Mouse (Mus musculus): ENCODE results near the gene Elk3. TPM values are rescaled to one million over a fixed set of nuclear protein-coding genes. Genes with fewer than 3 reads are reported as not detected.

The Elk3 gene
- polyA plus RNA-seq, 1 experiment from 2014 or later: 51.7 TPM

DNA sequence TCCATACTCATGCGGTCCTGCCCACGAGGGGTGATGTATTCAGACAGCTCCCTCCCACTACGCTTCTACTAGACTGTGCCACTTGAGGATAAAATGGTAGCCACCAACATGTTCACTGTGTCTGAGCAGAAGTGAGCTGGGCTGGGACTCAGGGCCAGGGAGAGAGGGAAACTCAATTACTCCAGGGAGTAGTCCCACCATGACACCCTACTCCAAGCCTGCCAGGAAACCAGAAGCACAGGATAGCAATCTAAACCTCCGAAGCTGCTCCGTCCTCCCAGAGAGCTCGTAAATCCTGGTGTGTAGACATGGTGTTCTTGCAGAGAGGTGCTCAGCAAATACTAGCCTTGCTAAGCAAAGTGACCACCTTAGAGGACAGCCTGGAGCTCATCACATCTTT, 57.8 kb downstream of the Elk3 start:
- 0 out of 2 replicates have a peak, but pooled peaks cover 3% of the 10 kb centered on the region for H3K4me1 ChIP-seq (ENCODE audit: control insufficient read depth, insufficient read depth, low read length)

DNA sequence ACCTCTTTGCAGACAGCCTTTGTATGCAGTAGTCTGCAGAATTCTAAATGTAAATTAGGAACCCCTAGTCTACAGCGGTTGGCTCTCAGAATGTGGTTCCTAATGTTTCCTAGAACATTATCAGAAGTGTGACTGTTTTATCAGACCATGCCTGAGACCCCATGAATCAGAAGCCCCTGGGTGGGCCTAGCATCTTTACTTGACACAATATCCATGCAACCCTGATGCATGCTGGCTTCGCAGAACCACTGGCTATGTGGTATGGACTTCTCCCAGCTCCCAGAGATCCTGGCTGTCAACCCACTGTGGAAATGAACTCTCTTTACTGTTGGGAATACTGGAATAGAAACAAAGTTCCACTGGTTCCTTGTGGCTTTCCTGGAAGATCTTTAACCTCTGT, 58.3 kb downstream of the Elk3 start:
- H3K4me2 ChIP-seq (ENCODE audit: low read depth, severe bottlenecking): no peak overlapping the region
- H3K9me3 ChIP-seq (ENCODE audit: control insufficient read depth, low read length): no peaks in the 10 kb centered on the region
- DNase-seq (ENCODE audit: low spot score) (no peak), ATAC-seq (ENCODE audit: insufficient number of reproducible peaks, low FRiP score, low TSS enrichment, low read depth) (no peak)
- peaks cover 2% of the 10 kb centered on the region for H3K36me3 ChIP-seq (ENCODE audit: control insufficient read depth, insufficient read depth, low read length)
- no peak overlapping the region for H3K27ac ChIP-seq (replicated peaks; ENCODE audit: low read depth, low read length)
- 91% methylated on average over 2 of the region's 2 CpGs for WGBS
- H3K27me3 ChIP-seq (ENCODE audit: control insufficient read depth, insufficient read depth, low read length): no peaks in the 10 kb centered on the region
- H3K9ac ChIP-seq (ENCODE audit: low read length): no peak overlapping the region
- no peak overlapping the region for H3K4me3 ChIP-seq (ENCODE audit: low read depth, low read length)
- 0 out of 2 replicates have a peak, but pooled peaks cover 3% of the 10 kb centered on the region for H3K4me1 ChIP-seq (ENCODE audit: control insufficient read depth, insufficient read depth, low read length)

More for the DNA sequence above, 57.8 kb downstream of the Elk3 start:
- DNase-seq (ENCODE audit: low spot score): no peak
- Histone ChIP-seq H3K27ac (replicated peaks; ENCODE audit: low read depth, low read length) (no peak overlapping the region), H3K9me3 (ENCODE audit: control insufficient read depth, low read length) (no peaks in the 10 kb centered on the region), H3K36me3 (ENCODE audit: control insufficient read depth, insufficient read depth, low read length) (peaks cover 2% of the 10 kb centered on the region), H3K4me2 (ENCODE audit: low read depth, severe bottlenecking) (no peak overlapping the region), H3K27me3 (ENCODE audit: control insufficient read depth, insufficient read depth, low read length) (no peaks in the 10 kb centered on the region), H3K9ac (ENCODE audit: low read length) (no peak overlapping the region), H3K4me3 (ENCODE audit: low read depth, low read length) (no peak overlapping the region)
- no peak for ATAC-seq (ENCODE audit: insufficient number of reproducible peaks, low FRiP score, low TSS enrichment, low read depth)
- WGBS: 75% methylated on average over 6 of the region's 6 CpGs

DNA sequence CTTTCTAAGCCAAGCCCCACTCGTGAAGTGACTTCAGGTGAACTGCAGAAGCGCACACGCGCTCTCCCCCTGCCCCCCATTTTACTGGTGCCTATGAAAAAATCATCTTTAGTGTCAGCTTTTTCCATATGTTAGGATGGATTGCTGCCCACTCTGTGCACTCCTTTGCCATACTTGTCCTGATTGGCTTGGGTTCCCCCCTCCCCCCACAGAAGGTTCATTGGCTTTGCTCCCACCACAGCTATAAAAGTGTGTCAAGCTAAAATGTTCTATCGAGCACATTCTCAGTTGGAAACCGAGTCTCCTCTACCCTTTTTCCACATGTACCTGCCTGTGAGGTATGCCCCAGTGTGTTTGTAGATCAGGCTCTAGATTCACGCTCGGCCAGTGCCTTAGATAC, 59.5 kb downstream of the Elk3 start:
- Histone ChIP-seq H3K36me3 (ENCODE audit: control insufficient read depth, insufficient read depth, low read length) (peaks cover 2% of the 10 kb centered on the region), H3K27me3 (ENCODE audit: control insufficient read depth, insufficient read depth, low read length) (no peaks in the 10 kb centered on the region), H3K27ac (replicated peaks; ENCODE audit: low read depth, low read length) (no peak overlapping the region), H3K4me3 (ENCODE audit: low read depth, low read length) (no peak overlapping the region), H3K4me1 (ENCODE audit: control insufficient read depth, insufficient read depth, low read length) (no peaks in the 10 kb centered on the region), H3K9ac (ENCODE audit: low read length) (no peak overlapping the region), H3K9me3 (ENCODE audit: control insufficient read depth, low read length) (no peaks in the 10 kb centered on the region), H3K4me2 (ENCODE audit: low read depth, severe bottlenecking) (no peak overlapping the region)
- WGBS: 90% methylated on average over 8 of the region's 8 CpGs
- DNase-seq (ENCODE audit: low spot score) (no peak), ATAC-seq (ENCODE audit: insufficient number of reproducible peaks, low FRiP score, low TSS enrichment, low read depth) (no peak)

DNA sequence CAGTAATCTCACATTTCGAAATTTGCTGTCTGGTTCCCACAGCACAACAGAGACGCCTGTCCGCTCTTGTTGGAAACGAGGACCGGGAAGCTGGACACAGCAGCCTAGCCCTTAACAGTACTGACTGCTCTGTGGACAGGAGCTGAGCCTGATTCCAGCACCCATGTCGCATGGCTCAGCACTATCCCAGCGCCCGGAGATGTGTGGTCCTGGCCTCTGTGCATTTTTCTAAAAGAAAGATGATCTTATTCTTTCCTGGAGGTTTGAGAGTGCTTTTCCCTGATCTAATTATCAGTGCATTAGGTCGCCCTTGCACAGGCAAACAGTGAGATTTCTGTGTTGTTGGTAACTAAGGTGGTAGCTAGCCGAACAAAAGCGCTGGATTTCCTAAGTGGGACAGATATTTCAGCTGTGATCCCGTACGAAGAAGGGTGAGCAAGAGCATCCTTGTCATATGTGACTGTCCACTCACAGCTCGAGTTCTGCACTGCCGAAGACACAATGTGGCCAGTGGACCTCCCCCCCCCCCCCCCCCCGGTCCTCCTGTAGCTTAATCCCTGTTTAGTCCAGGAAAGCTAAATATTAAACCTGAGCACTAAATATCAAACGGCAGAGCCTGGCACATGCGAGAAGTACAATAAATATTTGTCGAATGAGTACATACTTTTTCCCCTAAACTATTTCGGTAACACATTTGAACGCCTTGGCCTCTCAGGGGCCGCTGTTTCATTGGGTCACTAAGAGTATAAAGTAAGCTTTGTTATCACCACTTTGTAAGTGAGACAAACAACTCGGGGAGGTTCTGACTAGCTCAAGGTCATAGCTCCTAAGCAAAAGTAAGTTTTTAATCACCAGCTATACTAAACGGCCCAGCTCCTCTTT, 60.3 kb downstream of the Elk3 start:
- 89% methylated on average over 24 of the region's 24 CpGs for WGBS
- DNase-seq (ENCODE audit: low spot score): no peak
- Histone ChIP-seq H3K27ac (replicated peaks; ENCODE audit: low read depth, low read length) (0 out of 2 replicates have a peak overlapping the region, but pooled peaks have one; percentile 21), H3K36me3 (ENCODE audit: control insufficient read depth, insufficient read depth, low read length) (peaks cover 2% of the 10 kb centered on the region), H3K9ac (ENCODE audit: low read length) (no peak overlapping the region), H3K9me3 (ENCODE audit: control insufficient read depth, low read length) (no peaks in the 10 kb centered on the region), H3K4me2 (ENCODE audit: low read depth, severe bottlenecking) (no peak overlapping the region), H3K27me3 (ENCODE audit: control insufficient read depth, insufficient read depth, low read length) (no peaks in the 10 kb centered on the region), H3K4me1 (ENCODE audit: control insufficient read depth, insufficient read depth, low read length) (no peaks in the 10 kb centered on the region), H3K4me3 (ENCODE audit: low read depth, low read length) (no peak overlapping the region)
- no peak for ATAC-seq (ENCODE audit: insufficient number of reproducible peaks, low FRiP score, low TSS enrichment, low read depth)

DNA sequence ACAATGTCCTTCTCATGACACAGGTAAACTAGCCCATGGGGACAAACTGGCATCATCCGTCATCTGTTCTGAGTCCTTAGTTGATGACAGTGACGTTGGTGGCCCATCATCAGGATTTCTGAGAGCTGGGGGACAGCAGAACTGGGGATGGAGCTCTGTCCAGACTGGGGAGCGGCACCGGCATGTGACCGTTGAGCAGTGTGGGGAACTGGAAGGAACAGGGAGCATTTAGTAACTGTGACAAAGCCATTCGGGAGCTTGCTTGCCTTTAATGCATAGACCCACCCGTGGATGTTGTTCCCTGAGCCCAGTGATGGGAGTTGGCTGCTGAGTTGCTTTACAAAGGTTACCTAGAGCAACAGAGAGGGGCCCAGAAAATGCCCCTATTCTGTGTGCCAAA, 61.0 kb downstream of the Elk3 start:
- Histone ChIP-seq H3K27ac (replicated peaks; ENCODE audit: low read depth, low read length) (no peak overlapping the region), H3K9me3 (ENCODE audit: control insufficient read depth, low read length) (no peaks in the 10 kb centered on the region), H3K9ac (ENCODE audit: low read length) (no peak overlapping the region), H3K27me3 (ENCODE audit: control insufficient read depth, insufficient read depth, low read length) (no peaks in the 10 kb centered on the region), H3K4me1 (ENCODE audit: control insufficient read depth, insufficient read depth, low read length) (no peaks in the 10 kb centered on the region), H3K36me3 (ENCODE audit: control insufficient read depth, insufficient read depth, low read length) (peaks cover 2% of the 10 kb centered on the region), H3K4me2 (ENCODE audit: low read depth, severe bottlenecking) (no peak overlapping the region), H3K4me3 (ENCODE audit: low read depth, low read length) (no peak overlapping the region)
- ATAC-seq (ENCODE audit: insufficient number of reproducible peaks, low FRiP score, low TSS enrichment, low read depth) (no peak), DNase-seq (ENCODE audit: low spot score) (no peak)
- 82% methylated on average over 7 of the region's 7 CpGs for WGBS

DNA sequence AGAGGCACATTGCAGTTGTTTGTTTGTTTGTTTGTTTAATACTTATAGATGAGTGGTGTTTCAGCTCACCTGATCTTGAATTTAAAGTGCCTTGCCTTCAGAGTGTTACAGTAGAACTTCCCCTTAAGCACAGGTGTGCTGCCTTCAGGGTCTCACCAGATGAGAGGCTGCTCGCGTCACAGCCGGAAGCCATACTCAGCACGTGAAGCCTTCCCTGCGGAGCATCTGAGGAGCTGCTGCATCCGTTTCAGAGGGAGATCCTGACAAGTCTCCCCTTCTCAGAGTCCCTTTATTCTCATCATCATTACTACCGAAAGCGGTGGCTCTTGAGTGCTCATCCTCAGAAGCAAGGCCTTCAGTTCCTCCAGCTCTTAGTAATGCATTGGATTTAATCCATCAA, 62.5 kb downstream of the Elk3 start:
- H3K4me3 ChIP-seq (ENCODE audit: low read depth, low read length): no peak overlapping the region
- H3K4me1 ChIP-seq (ENCODE audit: control insufficient read depth, insufficient read depth, low read length): no peaks in the 10 kb centered on the region
- H3K9ac ChIP-seq (ENCODE audit: low read length): no peak overlapping the region
- no peaks in the 10 kb centered on the region for H3K9me3 ChIP-seq (ENCODE audit: control insufficient read depth, low read length)
- no peaks in the 10 kb centered on the region; the same call in none of the 2 replicates for H3K36me3 ChIP-seq (ENCODE audit: control insufficient read depth, insufficient read depth, low read length)
- ATAC-seq (ENCODE audit: insufficient number of reproducible peaks, low FRiP score, low TSS enrichment, low read depth) (no peak), DNase-seq (ENCODE audit: low spot score) (no peak)
- no peaks in the 10 kb centered on the region for H3K27me3 ChIP-seq (ENCODE audit: control insufficient read depth, insufficient read depth, low read length)
- H3K27ac ChIP-seq (replicated peaks; ENCODE audit: low read depth, low read length): no peak overlapping the region
- WGBS: 79% methylated on average over 8 of the region's 8 CpGs
- no peak overlapping the region for H3K4me2 ChIP-seq (ENCODE audit: low read depth, severe bottlenecking)

DNA sequence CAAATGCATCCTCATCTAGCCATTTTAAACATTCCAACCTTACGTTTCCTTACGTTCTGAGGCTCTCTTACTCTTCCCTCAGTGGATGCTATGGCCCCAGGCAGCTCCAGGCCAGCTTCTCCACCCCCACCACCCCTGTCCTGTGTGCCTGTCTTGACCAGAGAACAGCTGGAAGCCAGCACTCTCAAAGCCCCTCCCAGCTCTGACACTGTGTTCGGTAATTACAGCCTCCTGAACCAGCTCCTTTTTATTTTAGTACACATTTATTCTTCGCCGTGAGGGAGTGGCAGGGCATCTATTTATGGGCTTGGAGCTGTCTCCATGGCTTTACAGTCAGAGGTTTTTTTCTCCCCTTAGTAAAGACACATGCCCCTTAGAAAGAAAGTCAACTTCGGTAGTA, 63.0 kb downstream of the Elk3 start:
- Histone ChIP-seq H3K36me3 (ENCODE audit: control insufficient read depth, insufficient read depth, low read length) (no peaks in the 10 kb centered on the region; the same call in none of the 2 replicates), H3K27me3 (ENCODE audit: control insufficient read depth, insufficient read depth, low read length) (no peaks in the 10 kb centered on the region), H3K9ac (ENCODE audit: low read length) (no peak overlapping the region), H3K4me2 (ENCODE audit: low read depth, severe bottlenecking) (no peak overlapping the region), H3K27ac (replicated peaks; ENCODE audit: low read depth, low read length) (no peak overlapping the region), H3K4me3 (ENCODE audit: low read depth, low read length) (no peak overlapping the region), H3K4me1 (ENCODE audit: control insufficient read depth, insufficient read depth, low read length) (no peaks in the 10 kb centered on the region), H3K9me3 (ENCODE audit: control insufficient read depth, low read length) (no peaks in the 10 kb centered on the region)
- ATAC-seq (ENCODE audit: insufficient number of reproducible peaks, low FRiP score, low TSS enrichment, low read depth) (no peak), DNase-seq (ENCODE audit: low spot score) (no peak)
- 45% methylated on average over 6 of the region's 6 CpGs for WGBS

DNA sequence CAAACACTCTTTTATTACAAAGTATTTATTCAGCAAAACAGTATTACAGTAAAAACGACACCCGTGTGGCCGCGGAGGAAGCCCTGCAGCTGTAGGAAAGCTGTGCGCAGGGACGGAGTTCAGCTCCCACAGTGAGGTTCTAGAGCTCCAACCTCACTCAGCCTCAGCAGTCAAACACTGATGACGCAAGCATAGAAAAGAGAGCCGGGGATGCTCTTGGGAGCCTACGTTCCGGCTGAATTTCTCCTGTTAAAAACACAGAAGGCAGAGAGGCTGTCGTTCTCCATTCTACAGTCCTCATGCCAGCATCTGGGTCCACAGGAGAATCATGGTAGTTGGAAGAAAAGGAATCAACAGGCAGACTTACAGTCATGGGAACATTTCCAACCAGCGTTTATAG, 63.5 kb downstream of the Elk3 start:
- Histone ChIP-seq H3K9ac (ENCODE audit: low read length) (no peak overlapping the region), H3K4me1 (ENCODE audit: control insufficient read depth, insufficient read depth, low read length) (no peaks in the 10 kb centered on the region), H3K36me3 (ENCODE audit: control insufficient read depth, insufficient read depth, low read length) (no peaks in the 10 kb centered on the region; the same call in none of the 2 replicates), H3K27me3 (ENCODE audit: control insufficient read depth, insufficient read depth, low read length) (no peaks in the 10 kb centered on the region), H3K4me2 (ENCODE audit: low read depth, severe bottlenecking) (no peak overlapping the region), H3K27ac (replicated peaks; ENCODE audit: low read depth, low read length) (no peak overlapping the region), H3K9me3 (ENCODE audit: control insufficient read depth, low read length) (no peaks in the 10 kb centered on the region), H3K4me3 (ENCODE audit: low read depth, low read length) (no peak overlapping the region)
- DNase-seq (ENCODE audit: low spot score) (no peak), ATAC-seq (ENCODE audit: insufficient number of reproducible peaks, low FRiP score, low TSS enrichment, low read depth) (no peak)
- WGBS: 92% methylated on average over 12 of the region's 12 CpGs

Measured in limb, embryonic 11.5 days (tissue).